Mouse (Mus musculus) kidney, adult 11 months (tissue): Measurements from ENCODE around the gene Gm2431.
A peak's percentile ranks its signal among the peaks of the same experiment; 100 is the strongest.
"Not testable (repeated sequence)": the region's sequence is repeated elsewhere in the genome, so short reads cannot be mapped to it uniquely, and the experiment has no call there.

Source experiments
- DNase-seq: peaks from one replicate; pipeline ENCODE4 v3.0.0; 2022

Gene Gm2431

DNA sequence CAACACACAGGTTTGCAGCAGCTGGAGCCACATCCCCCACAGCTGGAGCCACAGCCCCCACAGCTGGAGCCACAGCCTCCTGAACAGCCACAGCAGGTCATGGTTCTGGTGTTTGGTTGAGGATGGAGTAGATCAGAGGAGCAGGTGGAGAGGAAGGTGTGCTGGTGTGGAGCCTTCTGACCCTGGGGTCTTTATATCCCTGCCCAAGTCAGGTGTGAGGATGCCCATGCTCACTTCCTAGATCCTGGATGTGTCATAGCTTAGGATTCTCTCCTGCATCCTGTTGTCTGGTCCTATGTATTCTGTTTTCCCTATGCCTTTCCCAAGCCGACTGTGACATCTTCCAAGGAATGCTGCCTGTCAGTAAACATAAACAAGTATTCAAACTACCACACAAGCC, at the start of gene Gm2431:
TSS of gene Gm2431 (minus strand) at position 101 of the 400 bp plus-strand sequence.
- not testable (repeated sequence) for DNase-seq

DNA sequence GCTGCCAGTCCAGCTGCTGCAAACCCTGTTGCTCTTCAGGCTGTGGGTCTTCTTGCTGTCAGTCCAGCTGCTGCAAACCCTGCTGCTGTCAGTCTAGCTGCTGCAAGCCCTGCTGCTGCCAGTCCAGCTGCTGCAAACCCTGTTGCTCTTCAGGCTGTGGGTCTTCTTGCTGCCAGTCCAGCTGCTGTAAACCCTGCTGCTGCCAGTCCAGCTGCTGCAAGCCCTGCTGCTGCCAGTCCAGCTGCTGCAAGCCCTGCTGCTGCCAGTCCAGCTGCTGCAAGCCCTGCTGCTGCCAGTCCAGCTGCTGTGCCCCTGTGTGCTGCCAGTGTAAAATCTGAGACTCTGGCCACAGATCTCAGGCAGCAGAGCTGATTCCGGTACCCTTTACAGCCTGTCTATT, 45.8 kb upstream of the Gm2431 start:
- not testable (repeated sequence) for DNase-seq

DNA sequence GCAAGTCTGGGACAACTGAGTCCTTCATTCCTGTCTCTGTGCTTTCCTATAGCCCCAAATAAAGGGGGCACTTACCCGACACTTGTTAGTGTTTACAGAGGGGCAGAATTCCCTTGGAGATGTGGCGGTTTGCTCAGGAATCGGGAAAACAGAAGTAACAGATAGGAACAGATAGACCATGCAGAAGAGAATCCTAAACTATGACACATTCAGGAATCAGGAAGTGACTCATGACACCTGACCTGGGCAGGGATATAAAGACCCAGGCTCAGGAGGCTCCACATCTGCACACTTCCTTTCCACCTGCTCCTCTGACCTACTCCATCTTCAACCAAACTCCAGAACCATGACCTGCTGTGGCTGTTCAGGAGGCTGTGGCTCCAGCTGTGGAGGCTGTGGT, 45.1 kb upstream of the Gm2431 start, which contains the start of gene Krtap5-4:
TSS of gene Krtap5-4 (plus strand) at position 301 of the 400 bp plus-strand sequence.
- no peak for DNase-seq

DNA sequence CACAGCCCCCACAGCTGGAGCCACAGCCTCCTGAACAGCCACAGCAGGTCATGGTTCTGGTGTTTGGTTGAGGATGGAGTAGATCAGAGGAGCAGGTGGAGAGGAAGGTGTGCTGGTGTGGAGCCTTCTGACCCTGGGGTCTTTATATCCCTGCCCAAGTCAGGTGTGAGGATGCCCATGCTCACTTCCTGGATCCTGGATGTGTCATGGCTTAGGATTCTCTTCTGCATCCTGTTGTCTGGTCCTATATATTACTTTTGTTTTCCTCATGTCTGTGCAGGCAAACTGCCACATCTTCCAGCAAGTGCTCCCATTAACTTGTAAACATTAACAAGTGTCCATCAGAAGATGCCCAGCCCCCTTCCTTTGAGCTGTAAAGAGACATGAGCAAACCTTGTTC, 38.9 kb upstream of the Gm2431 start, which contains the start of gene Krtap5-1:
TSS of gene Krtap5-1 (minus strand) at position 101 of the 400 bp plus-strand sequence.
- not testable (repeated sequence) for DNase-seq

DNA sequence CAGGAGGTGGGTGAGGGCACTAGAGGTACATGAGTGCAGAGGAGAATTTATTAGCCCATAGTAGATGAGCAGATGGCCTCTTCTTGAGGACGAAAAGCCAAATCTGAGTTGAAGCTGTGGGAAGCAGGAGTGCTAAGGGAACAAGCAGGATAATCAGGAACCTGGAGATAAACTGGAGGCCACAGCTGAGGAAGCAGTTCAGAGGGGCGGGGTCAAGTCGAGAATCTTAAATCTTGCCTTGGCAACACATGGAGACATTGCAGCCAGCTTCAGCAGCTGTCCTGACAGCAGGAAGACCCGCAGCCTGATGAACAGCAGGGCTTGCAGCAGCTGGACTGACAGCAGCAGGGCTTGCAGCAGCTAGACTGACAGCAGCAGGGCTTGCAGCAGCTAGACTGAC, 38.0 kb upstream of the Gm2431 start:
- DNase-seq, result not testable (repeated sequence)

DNA sequence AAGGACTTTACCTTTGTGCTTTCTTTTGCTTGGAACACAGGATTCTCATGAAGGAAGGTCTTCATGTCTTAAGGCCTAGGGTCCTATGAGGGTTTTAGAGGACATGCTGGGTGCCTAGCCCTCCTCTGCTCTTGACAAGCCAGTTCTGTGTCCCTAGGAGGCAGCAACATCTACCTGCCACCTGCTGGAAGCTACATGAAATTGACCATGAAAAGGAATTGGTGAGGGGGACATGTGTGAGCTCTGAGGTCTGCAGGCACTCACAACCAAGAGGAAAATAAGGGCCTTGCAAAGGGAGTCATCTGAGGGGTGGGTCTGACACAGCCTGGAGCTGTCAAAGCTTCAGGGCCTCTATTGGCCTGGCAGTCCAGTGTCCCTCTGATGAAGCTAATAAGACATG, 37.3 kb upstream of the Gm2431 start:
- DNase-seq, result no peak

DNA sequence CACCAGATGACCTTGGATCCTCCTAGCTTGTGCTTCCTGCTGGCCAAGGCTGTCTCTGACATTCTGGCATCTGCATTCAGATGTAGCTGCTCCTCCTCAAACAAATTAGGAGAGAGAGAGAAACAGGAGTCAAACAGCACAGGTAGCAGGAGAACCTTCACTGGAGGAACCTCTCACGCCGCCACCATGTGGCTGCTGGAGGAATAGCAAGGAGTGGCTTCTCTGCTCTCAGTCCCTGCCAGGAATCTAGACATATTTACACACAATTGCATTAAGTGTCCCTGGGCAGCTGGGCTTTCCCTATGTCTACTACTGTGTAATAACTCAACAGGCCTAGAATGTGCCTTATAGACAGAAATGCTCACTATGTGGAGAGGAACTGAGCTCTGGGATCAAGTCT, 35.7 kb upstream of the Gm2431 start:
- DNase-seq, result not testable (repeated sequence)

DNA sequence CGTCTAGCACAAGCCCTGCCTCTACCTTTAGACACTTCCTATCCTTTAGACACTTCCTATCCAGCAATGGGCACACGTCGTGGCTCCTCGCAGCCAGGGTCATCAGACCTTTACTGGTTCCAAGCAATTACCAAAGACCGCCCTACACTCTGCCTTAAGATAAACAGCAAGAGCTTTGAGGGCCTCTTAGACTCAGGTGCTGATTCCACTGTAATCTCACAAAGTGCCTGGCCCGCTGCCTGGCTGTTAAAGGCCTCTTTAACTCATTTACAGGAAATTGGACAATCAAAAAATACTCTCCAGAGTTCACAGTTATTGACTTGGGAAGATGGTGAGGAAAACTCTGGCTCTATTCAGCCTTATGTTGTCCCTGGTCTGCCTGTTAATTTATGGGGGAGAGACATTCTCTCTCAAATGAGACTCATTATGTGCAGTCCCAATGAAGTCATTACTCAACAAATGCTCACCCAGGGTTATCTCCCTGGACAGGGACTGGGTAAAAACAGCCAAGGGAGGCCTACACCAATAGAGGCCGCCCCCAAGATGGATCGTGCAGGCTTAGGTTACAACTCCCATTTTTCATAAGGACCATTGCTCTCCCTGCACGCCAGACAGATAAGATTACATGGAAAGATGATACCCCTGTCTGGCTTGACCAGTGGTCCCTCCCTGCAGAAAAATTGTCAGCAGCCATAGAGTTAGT, 27.9 kb upstream of the Gm2431 start:
- DNase-seq, result not testable (repeated sequence)

DNA sequence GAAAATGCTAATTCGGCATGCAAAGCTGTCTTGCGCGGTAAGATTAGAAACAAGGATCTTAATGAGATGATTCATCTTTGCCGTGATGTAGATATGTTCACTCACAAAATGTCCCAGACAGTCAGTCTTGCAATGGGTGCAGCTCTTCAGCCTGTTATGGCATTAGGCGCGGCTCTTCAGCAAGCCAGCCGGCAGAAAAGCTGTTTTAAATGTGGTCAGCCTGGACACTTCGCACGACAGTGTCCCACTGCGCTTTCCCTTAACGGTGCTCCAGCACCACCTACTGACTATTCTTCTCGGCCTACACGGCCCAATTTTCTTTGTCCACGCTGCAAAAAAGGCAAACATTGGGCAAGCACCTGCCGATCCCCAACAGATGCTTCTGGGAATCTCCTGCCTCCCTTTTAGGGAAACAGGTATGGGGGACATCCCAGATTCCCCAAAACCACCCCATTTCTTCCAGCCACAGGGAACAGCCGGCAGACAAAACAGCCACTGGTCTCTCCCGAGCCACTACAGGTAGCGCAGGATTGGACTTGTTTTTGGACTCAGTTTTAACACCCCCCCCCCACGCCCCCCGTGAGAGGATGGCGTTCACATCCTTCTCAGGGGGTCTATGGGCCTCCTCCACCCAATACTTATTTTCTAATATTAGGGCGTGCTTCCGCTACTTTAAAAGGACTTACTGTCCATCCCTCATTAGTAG, 27.1 kb upstream of the Gm2431 start:
- peak; percentile 31 for DNase-seq

DNA sequence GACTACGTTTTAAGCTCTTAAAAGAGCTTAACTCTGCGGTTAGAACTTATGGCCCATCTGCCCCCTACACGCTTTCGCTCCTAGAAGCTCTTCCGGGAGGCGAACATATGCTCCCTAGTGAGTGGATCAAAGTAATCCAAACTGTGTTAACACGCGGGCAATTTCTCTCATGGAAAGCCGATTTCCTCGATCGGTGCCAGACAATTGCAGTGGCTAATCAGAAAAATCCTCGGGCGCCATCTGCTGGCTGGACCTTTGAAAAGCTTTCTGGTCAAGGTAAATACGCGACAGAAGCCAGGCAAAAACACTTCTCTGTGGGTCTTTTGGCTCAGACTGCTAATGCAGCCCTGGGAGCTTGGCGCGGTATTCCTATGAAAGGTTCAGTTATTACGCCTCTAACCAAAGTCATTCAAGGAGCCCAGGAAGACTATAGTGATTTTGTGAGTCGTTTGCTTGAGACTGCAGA, 26.5 kb upstream of the Gm2431 start:
- DNase-seq, result peak; percentile 88

DNA sequence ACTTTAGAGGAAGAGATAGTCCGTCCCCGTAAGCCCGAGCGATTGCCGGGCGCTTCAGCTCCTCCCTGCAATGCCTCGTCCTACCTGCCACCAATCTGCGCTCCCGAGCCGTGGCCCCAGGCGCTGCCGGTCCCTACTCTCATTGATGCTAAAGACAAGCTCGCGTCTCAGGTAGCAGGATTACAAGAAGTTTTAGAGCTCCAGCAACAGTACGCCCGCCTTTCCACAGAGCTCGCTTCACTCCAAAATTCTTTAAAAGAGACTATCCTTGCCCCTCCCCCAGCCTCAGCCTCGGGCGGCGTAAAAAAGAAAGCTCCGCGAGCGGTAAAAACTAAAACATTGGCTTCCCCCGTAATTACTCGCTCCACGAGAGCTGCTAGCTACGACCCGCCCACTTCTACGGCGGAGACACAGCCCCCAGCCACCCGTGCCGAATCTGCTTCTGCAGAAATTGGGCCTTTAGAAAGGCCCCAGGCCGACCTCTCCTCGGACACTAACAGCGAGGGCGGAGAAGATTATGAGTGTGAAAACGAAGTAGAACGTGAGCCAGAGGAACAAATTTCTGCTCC, 26.0 kb upstream of the Gm2431 start:
- peak; percentile 49 for DNase-seq

DNA sequence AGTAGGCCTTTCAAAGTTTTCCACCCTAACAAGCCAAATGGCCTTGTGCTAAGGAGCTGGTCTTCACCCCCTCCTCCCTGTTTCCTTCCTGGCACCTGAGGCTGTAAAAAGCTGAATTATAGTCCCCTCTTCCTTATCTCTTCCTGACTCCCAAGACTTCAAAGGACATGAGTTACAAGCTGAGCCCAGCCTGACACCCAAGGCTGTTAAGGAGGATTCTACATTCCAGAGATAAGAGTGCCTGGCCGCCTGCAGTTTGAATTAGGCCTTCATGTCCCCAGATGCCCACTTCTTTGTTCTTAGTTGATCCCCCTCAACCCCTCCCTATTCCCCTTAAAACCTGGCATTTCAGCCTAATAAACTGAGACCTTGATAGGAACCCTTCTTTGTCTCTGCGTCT, 24.7 kb upstream of the Gm2431 start:
- DNase-seq, result peak; percentile 18

DNA sequence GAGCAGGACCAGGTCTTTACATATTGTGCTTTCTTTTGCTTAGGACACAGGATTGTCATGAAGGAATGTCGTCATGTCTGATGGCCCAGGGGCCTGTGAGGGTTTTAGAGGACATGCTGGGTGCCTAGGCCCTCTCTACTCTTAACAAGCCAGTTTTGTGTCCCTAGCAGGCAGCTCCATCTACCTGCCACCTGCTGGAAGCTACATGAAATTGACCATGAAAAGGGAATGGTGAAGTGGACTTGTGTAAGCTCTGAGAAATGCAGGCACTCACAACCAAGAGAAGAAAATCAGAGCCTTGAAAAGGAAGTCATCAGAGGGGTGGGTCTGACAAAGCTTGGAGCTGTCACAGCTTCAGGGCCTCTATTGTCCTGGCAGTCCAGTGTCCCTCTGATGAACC, 21.1 kb upstream of the Gm2431 start:
- not testable (repeated sequence) for DNase-seq

DNA sequence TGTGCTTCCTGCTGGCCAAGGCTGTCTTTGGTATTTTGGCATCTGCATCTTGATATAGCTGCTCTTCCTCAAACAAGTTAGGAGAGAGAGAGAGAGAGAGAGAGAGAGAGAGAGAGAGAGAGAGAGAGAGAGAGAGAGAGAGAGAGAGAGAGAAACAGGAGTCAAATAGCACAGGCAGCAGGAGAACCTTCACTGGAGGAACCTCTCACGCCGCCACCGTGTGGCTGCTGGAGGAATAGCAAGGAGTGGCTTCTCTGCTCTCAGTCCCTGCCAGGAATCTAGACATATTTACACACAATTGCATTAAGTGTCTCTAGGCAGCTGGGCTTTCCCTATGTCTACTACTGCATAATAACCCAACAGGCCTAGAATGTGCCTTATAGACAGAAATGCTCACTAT, 20.0 kb upstream of the Gm2431 start:
- not testable (repeated sequence) for DNase-seq

DNA sequence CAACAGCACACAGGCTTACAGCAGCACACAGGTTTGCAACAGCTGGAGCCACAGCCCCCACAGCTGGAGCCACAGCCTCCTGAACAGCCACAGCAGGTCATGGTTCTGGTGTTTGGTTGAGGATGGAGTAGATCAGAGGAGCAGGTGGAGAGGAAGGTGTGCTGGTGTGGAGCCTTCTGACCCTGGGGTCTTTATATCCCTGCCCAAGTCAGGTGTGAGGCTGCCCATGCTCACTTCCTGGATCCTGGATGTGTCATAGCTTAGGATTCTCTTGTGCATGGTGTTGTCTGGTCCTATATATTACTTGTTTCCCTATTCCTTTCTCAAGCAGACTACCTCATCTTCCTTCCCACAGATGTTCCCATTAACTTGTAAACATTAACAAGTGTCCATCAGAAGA, 16.1 kb upstream of the Gm2431 start, which contains the start of gene Gm4559:
TSS of gene Gm4559 (minus strand) at position 101 of the 400 bp plus-strand sequence.
- not testable (repeated sequence) for DNase-seq

DNA sequence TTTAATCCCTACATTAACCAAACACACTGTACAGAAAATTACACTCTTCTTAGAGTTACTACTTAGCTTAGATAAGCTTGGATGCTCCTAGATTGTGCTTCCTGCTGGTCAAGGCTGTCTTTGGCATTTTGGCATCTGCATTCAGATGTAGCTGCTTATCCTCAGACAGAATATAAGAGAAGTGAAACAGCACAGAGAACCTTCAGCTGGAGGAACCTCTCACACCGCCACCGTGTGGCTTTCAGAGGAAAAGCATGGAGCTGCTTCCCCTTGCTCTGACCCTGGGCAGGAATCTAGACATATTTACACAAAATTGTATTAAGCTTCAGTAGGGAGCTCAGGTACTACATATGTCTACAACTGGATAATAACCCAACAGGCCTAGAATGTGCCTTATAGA, 2.6 kb downstream of the Gm2431 start:
- DNase-seq, result no peak

DNA sequence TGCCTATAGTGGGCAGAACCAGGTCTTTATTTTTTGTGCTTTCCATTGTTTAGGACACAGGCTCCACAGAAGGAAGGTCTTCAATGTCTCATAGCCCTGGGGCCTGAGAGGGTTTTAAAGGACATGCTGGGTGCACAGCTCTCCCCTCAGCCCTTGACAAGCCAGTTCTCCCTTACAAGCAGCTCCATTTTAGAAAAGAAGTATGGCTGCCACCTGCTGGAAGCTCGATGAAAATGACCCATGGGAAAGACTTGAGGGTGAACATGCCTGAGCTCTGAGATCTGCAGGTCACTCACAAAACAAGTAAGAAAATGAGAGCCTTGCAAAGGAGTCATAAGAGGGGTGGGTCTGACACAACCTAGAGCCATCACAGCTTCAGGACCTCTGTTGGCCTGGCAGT, 8.3 kb downstream of the Gm2431 start:
- peak; percentile 6 for DNase-seq

DNA sequence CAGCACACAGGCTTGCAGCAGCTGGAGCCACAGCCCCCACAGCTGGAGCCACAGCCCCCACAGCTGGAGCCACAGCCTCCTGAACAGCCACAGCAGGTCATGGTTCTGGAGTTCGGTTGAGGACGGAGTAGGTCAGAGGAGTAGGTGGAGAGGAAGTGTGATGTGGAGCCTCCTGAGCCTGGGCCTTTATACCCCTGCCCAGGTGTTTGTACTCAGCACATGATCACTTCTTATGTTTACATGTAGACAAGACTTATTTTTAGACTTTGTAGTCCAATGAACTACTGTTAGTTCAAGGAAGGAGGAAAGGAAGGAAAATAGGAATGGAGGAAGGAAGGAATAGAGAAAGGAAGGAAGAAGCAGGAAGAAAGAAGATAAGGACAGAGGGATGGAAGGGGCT, 17.2 kb downstream of the Gm2431 start, which contains the start of gene Gm40460:
TSS of gene Gm40460 (minus strand) at position 101 of the 400 bp plus-strand sequence.
- DNase-seq, result no peak

DNA sequence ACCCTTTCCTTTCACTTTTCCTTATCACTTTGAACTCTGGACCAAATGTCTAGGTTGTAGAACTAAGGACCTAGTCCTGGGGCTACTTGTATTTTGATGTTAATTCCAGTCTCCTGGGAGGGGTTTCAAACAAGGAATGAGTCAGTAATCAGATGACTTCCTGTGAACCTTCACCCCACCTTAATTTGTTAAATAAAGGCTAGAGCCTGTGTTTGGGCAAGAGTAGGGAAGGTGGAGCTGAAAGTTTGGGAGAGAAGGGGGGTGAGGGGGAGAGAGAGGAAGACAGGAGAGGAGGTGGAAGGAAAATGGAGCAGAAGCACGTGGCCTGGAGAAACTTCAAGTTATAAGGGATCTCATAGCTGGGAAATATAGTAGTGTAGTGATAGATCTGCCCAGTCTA, 26.6 kb downstream of the Gm2431 start:
- DNase-seq, result no peak

DNA sequence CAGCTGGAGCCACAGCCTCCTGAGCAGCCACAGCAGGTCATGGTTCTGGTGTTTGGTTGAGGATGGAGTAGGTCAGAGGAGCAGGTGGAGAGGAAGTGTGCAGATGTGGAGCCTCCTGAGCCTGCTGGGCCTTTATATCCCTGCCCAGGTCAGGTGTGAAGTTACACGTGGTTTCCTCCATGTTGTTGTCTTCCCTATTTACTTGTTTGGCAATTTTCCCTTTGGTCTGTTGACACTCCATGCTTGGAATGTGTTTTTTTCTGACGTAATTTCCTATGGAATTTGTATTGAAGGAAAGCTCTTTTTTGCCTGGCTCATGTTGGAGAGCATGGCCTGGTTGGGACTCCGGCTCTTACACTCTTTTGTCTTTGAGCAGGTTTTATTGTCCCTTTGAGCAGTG, 28.3 kb downstream of the Gm2431 start, which contains the start of gene Krtap5-5:
TSS of gene Krtap5-5 (minus strand) at position 101 of the 400 bp plus-strand sequence.
- DNase-seq, result not testable (repeated sequence)

DNA sequence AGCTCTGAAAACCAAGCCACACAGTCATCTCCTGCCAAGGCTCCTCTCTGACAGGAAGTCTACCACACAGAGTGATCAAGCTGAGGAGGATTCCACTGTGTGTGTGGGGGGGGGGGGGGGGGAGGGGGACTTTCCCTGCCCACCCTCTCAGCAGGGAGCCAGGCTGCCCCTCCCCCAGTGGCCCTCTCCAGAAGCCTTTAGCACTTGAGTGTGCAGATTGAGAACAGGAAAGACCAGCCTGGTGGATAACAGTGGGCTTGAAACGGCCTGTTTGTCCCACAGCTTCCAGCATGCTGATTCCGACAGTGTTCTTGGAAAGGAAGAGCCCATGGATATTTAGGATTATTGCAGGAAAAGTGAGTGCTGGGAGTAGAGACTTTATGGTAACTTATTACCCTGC, 33.6 kb downstream of the Gm2431 start:
- no peak for DNase-seq

DNA sequence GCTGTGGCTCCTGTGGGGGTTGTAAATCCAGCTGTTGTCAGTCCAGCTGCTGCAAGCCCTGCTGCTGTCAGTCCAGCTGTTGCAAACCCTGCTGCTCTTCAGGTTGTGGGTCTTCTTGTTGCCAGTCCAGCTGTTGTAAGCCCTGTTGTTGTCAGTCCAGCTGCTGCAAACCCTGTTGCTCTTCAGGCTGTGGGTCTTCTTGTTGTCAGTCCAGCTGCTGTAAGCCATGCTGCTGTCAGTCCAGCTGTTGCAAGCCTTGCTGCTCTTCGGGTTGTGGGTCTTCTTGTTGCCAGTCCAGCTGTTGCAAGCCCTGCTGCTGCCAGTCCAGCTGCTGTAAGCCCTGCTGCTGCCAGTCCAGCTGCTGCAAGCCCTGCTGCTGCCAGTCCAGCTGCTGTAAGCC, 46.0 kb downstream of the Gm2431 start:
- not testable (repeated sequence) for DNase-seq

DNA sequence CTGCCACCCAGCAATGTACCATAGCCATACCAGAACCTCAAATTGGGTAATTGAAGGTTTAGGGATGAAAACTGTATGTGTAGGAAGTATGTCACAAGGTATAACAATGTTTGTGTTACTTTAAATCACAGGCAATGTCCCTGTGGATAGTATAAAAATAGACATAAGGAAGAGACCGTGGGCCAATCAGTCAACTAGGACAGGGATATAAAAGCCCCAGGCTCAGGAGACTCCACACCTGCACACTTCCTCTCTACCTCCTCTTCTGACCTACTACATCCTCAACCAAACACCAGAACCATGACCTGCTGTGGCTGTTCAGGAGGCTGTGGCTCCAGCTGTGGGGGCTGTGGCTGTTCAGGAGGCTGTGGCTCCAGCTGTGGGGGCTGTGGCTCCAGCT, 46.6 kb downstream of the Gm2431 start, which contains the start of gene Gm7579:
TSS of gene Gm7579 (plus strand) at position 301 of the 400 bp plus-strand sequence.
- no peak for DNase-seq
